Mouse (Mus musculus): ENCODE measurements around the gene Clmn. TPM values are rescaled to one million over a fixed set of nuclear protein-coding genes. Genes with fewer than 3 reads are reported as not detected.

The Clmn gene
- 4.0 and 5.5 TPM in 2 replicates for polyA plus RNA-seq (2012; rRNA removed)

GRCm38 (mm10) chr12:104864439-104865165 is at the start of gene Clmn:
Clmn (minus strand) TSS chr12:104865076.

GRCm38 (mm10) chr12:104751814-104752765 is 112.8 kb downstream of the Clmn start, which contains the start of gene Dicer1:
Dicer1 (minus strand) TSS chr12:104751952.

Other genes with a start within 250 kb of the Clmn start
- 6.9 and 8.6 TPM in 2 replicates for gene Dicer1, start 113.1 kb downstream of the Clmn start, polyA plus RNA-seq (2012; rRNA removed)
- 3.0 and 3.4 TPM in 2 replicates for gene Syne3, start 144.7 kb upstream of the Clmn start, polyA plus RNA-seq (2012; rRNA removed)
- 119 and 124 TPM in 2 replicates for gene Glrx5, start 167.6 kb upstream of the Clmn start, polyA plus RNA-seq (2012; rRNA removed)